Mouse (Mus musculus) myocyte (in vitro differentiated cells): ENCODE measurements around the gene Eef1a1. TPM values are rescaled to one million over a fixed set of nuclear protein-coding genes. Genes with fewer than 3 reads are reported as not detected.

ENCODE experiments used
- H3K27me3 ChIP-seq: one replicate; pipeline ENCODE4 v1.6.1; 2011; ENCODE audit not compliant: control insufficient read depth, insufficient read depth, insufficient read length
- H3K36me3 ChIP-seq: one replicate; pipeline ENCODE4 v1.6.1; 2011; ENCODE audit not compliant: control insufficient read depth, insufficient read depth
- H3K4me2 ChIP-seq: one replicate; pipeline ENCODE4 v1.6.1; 2011; ENCODE audit warnings: low read depth, control low read depth
- H3K4me3 ChIP-seq: one replicate; pipeline ENCODE4 v1.5.1; 2011; ENCODE audit warnings: mild to moderate bottlenecking, control low read depth, moderate library complexity
- H3K79me2 ChIP-seq: one replicate; pipeline ENCODE4 v1.6.1; 2011; ENCODE audit not compliant: control insufficient read depth, insufficient read depth
- H3ac ChIP-seq: one replicate; pipeline ENCODE4 v1.6.1; 2011; ENCODE audit not compliant: control insufficient read depth, insufficient read length
- CEBPB ChIP-seq: IDR thresholded peaks from 2 replicates; pipeline ENCODE4 v1.6.1; 2011; ENCODE audit warnings: mild to moderate bottlenecking, moderate library complexity; ENCODE audit not compliant: poor library complexity, insufficient read depth, severe bottlenecking
- E2F4 ChIP-seq: IDR thresholded peaks from one replicate; pipeline ENCODE4 v1.6.1; 2011; ENCODE audit warnings: mild to moderate bottlenecking, control low read depth, moderate library complexity; ENCODE audit not compliant: insufficient read depth
- MAX ChIP-seq: IDR thresholded peaks from one replicate; pipeline ENCODE4 v1.6.1; 2011; ENCODE audit warnings: low read depth, mild to moderate bottlenecking, control low read depth
- MYOD1 ChIP-seq, 3 experiments: IDR thresholded peaks; one replicate each; pipeline ENCODE4 v1.6.1; 2011; ENCODE audit warnings: control low read depth in 2 of 3, low read depth in 2 of 3, mild to moderate bottlenecking in 2 of 3, moderate library complexity in 1 of 3; ENCODE audit not compliant: insufficient read length in 2 of 3, control insufficient read depth in 1 of 3
- MYOG ChIP-seq, 3 experiments: IDR thresholded peaks; one replicate each; pipeline ENCODE4 v1.6.1; 2011; ENCODE audit warnings: control low read depth in 2 of 3, low read depth in 2 of 3, mild to moderate bottlenecking in 2 of 3; ENCODE audit not compliant: insufficient read length in 2 of 3, control insufficient read depth in 1 of 3, insufficient read depth in 1 of 3
- POLR2A ChIP-seq: IDR thresholded peaks from one replicate; pipeline ENCODE4 v1.6.1; 2011; ENCODE audit warnings: low read depth, mild to moderate bottlenecking, control low read depth, moderate library complexity; ENCODE audit not compliant: insufficient read length
- POLR2AphosphoS2 ChIP-seq: IDR thresholded peaks from one replicate; pipeline ENCODE4 v1.6.1; 2011; ENCODE audit warnings: low read depth, control low read depth; ENCODE audit not compliant: insufficient read length
- REST ChIP-seq: IDR thresholded peaks from one replicate; pipeline ENCODE4 v1.6.1; 2011; ENCODE audit warnings: mild to moderate bottlenecking, control low read depth, moderate library complexity; ENCODE audit not compliant: insufficient read depth, insufficient read length
- SRF ChIP-seq: IDR thresholded peaks from one replicate; pipeline ENCODE4 v1.6.1; 2011; ENCODE audit warnings: low read depth; ENCODE audit not compliant: control insufficient read depth, insufficient read length
- TCF12 ChIP-seq: IDR thresholded peaks from one replicate; pipeline ENCODE4 v1.6.1; 2011; ENCODE audit warnings: mild to moderate bottlenecking, control low read depth; ENCODE audit not compliant: poor library complexity, insufficient read depth, severe bottlenecking
- TCF3 ChIP-seq: IDR thresholded peaks from one replicate; pipeline ENCODE4 v1.6.1; 2011; ENCODE audit warnings: low read depth, control low read depth; ENCODE audit not compliant: insufficient read length
- USF1 ChIP-seq: IDR thresholded peaks from one replicate; pipeline ENCODE4 v1.6.1; 2011; ENCODE audit warnings: low read depth, mild to moderate bottlenecking, control low read depth, moderate library complexity
- polyA plus RNA-seq: library from polyadenylated mRNA; unstranded; fragments of >200 nt; fragmentation: generic; extraction: Trizol; gene quantifications from one replicate; pipeline ENCODE4 v1.2.1, GENCODE M21; 2012; ENCODE audit warnings: missing spikeins

The Eef1a1 gene
- polyA plus RNA-seq, 1 experiment: 8,203 TPM

- no peaks in the 10 kb centered on the region for H3K79me2 ChIP-seq
- H3K36me3 ChIP-seq: no peaks in the 10 kb centered on the region
- no peak overlapping the region for H3K4me3 ChIP-seq
- H3ac ChIP-seq: no peak overlapping the region
- H3K4me2 ChIP-seq: no peak overlapping the region
- TF ChIP-seq MAX (no peak), CEBPB (no peak), POLR2A (no peak), MYOD1 (IDR thresholded peaks at IDR 0.05; ENCODE audit: control insufficient read depth in 1 of 3, insufficient read length in 2 of 3, low read depth in 2 of 3) (no peak), TCF3 (no peak), TCF12 (no peak), MYOG (IDR thresholded peaks at IDR 0.05; ENCODE audit: control insufficient read depth in 1 of 3, insufficient read depth in 1 of 3, insufficient read length in 2 of 3, low read depth in 2 of 3) (no peak), USF1 (no peak), SRF (no peak), POLR2AphosphoS2 (no peak), REST (no peak), E2F4 (no peak)
- no peaks in the 10 kb centered on the region for H3K27me3 ChIP-seq
These were observed 17.7 kb upstream of the Eef1a1 start for GRCm38 (mm10) chr9:78506722-78507077.

- no peak for TF ChIP-seq MYOG (IDR thresholded peaks at IDR 0.05; ENCODE audit: control insufficient read depth in 1 of 3, insufficient read depth in 1 of 3, insufficient read length in 2 of 3, low read depth in 2 of 3)
- no peak for TF ChIP-seq CEBPB
- TF ChIP-seq MYOD1 (IDR thresholded peaks at IDR 0.05; ENCODE audit: control insufficient read depth in 1 of 3, insufficient read length in 2 of 3, low read depth in 2 of 3): no peak
- TF ChIP-seq MAX: no peak
- no peak for TF ChIP-seq TCF3
- no peak for TF ChIP-seq TCF12
- no peak for TF ChIP-seq REST
- no peak for TF ChIP-seq USF1
- TF ChIP-seq E2F4: no peak
- TF ChIP-seq POLR2AphosphoS2: no peak
- TF ChIP-seq POLR2A: no peak
- no peak for TF ChIP-seq SRF
- H3ac ChIP-seq: no peak overlapping the region
- H3K36me3 ChIP-seq: no peaks in the 10 kb centered on the region
- H3K79me2 ChIP-seq: no peaks in the 10 kb centered on the region
- no peak overlapping the region for H3K4me2 ChIP-seq
- no peaks in the 10 kb centered on the region for H3K27me3 ChIP-seq
- no peak overlapping the region for H3K4me3 ChIP-seq
These were observed 17.2 kb upstream of the Eef1a1 start for GRCm38 (mm10) chr9:78506002-78506721.

- TF ChIP-seq POLR2AphosphoS2 (no peak), CEBPB (no peak), MYOD1 (IDR thresholded peaks at IDR 0.05; ENCODE audit: control insufficient read depth in 1 of 3, insufficient read length in 2 of 3, low read depth in 2 of 3) (no peak), SRF (no peak), POLR2A (no peak), TCF12 (no peak), E2F4 (no peak), TCF3 (no peak), USF1 (no peak), MYOG (IDR thresholded peaks at IDR 0.05; ENCODE audit: control insufficient read depth in 1 of 3, insufficient read depth in 1 of 3, insufficient read length in 2 of 3, low read depth in 2 of 3) (no peak), REST (no peak), MAX (no peak)
These were observed 16.3 kb upstream of the Eef1a1 start for GRCm38 (mm10) chr9:78505223-78505622.

GRCm38 (mm10) chr9:78504679-78505078, 15.7 kb upstream of the Eef1a1 start:
- H3ac ChIP-seq: no peak overlapping the region
- TF ChIP-seq MYOD1 (IDR thresholded peaks at IDR 0.05; ENCODE audit: control insufficient read depth in 1 of 3, insufficient read length in 2 of 3, low read depth in 2 of 3): peak in 2 of 3 experiments; percentile 41 to 49
- peak; percentile 35 for TF ChIP-seq POLR2A
- no peak for TF ChIP-seq SRF
- TF ChIP-seq MYOG (IDR thresholded peaks at IDR 0.05; ENCODE audit: control insufficient read depth in 1 of 3, insufficient read depth in 1 of 3, insufficient read length in 2 of 3, low read depth in 2 of 3): peak in 1 of 3 experiments; percentile 73

More at GRCm38 (mm10) chr9:78505223-78505622, 16.3 kb upstream of the Eef1a1 start:
- no peak overlapping the region for H3K4me3 ChIP-seq
- H3K27me3 ChIP-seq: no peaks in the 10 kb centered on the region
- peak overlapping the region; percentile 76 for H3K4me2 ChIP-seq
- H3K36me3 ChIP-seq: no peaks in the 10 kb centered on the region
- no peaks in the 10 kb centered on the region for H3K79me2 ChIP-seq
- no peak overlapping the region for H3ac ChIP-seq

GRCm38 (mm10) chr9:78504133-78504532, 15.2 kb upstream of the Eef1a1 start:
- no peak for TF ChIP-seq CEBPB
- Histone ChIP-seq H3K4me2 (peak overlapping the region; percentile 76), H3ac (no peak overlapping the region), H3K36me3 (no peaks in the 10 kb centered on the region), H3K4me3 (peak overlapping the region; percentile 12), H3K79me2 (no peaks in the 10 kb centered on the region), H3K27me3 (no peaks in the 10 kb centered on the region)

More at GRCm38 (mm10) chr9:78504679-78505078, 15.7 kb upstream of the Eef1a1 start:
- Histone ChIP-seq H3K79me2 (no peaks in the 10 kb centered on the region), H3K36me3 (no peaks in the 10 kb centered on the region), H3K4me2 (peak overlapping the region; percentile 76), H3K27me3 (no peaks in the 10 kb centered on the region), H3K4me3 (peak overlapping the region; percentile 12)
